Mouse (Mus musculus) kidney, embryonic 15.5 days (tissue): ENCODE data around the gene Pdia4. TPM values are rescaled to one million over a fixed set of nuclear protein-coding genes. Genes with fewer than 3 reads are reported as not detected.

Experiments used
- ATAC-seq: fragments of 200-750 bp; cut with Nextera tagmentation; replicated peaks from 2 replicates; pipeline ENCODE4 v1.8.0; 2017; ENCODE audit warnings: moderate TSS enrichment; ENCODE audit not compliant: low FRiP score
- H3K27ac ChIP-seq: fragments of 300-500 bp; sonication (generic); 2 replicates; pipeline ENCODE4 v1.5.1; 2015; ENCODE audit warnings: mild to moderate bottlenecking, inconsistent platforms
- H3K27me3 ChIP-seq: fragments of 300-500 bp; sonication (generic); 2 replicates; pipeline ENCODE4 v1.6.1; 2015; ENCODE audit warnings: inconsistent platforms
- H3K36me3 ChIP-seq: fragments of 300-500 bp; sonication (generic); 2 replicates; pipeline ENCODE4 v1.6.1; 2015; ENCODE audit warnings: inconsistent platforms
- H3K4me1 ChIP-seq: fragments of 300-500 bp; sonication (generic); 2 replicates; pipeline ENCODE4 v1.6.1; 2015; ENCODE audit warnings: inconsistent platforms
- H3K4me2 ChIP-seq: fragments of 300-500 bp; sonication (generic); 2 replicates; pipeline ENCODE4 v1.6.1; 2015; ENCODE audit warnings: moderate library complexity, mild to moderate bottlenecking, inconsistent platforms
- H3K4me3 ChIP-seq: fragments of 300-500 bp; sonication (generic); replicated peaks from 2 replicates; pipeline ENCODE4 v1.5.1; 2015; ENCODE audit warnings: mild to moderate bottlenecking, inconsistent platforms
- H3K9ac ChIP-seq: fragments of 300-500 bp; sonication (generic); 2 replicates; pipeline ENCODE4 v1.6.1; 2015; ENCODE audit warnings: mild to moderate bottlenecking, inconsistent platforms
- H3K9me3 ChIP-seq: fragments of 300-500 bp; sonication (generic); replicated peaks from 2 replicates; pipeline ENCODE4 v1.6.1; 2016; ENCODE audit warnings: inconsistent platforms
- WGBS: fragments of 180-500 bp; shearing (Covaris S2); methylation state at CpG from one replicate; pipeline ENCODE4 v1.1.7; 2015; ENCODE audit warnings: mixed read lengths; 5-methylcytosine and 5-hydroxymethylcytosine counted together
- polyA plus RNA-seq: library from polyadenylated mRNA; unstranded; fragments of >200 nt; fragmentation: Nextera tagmentation; extraction: Ambion mirVana; gene quantifications from 2 replicates; pipeline ENCODE4 v1.2.1, GENCODE M21; 2015

The Pdia4 gene
- polyA plus RNA-seq, 1 experiment from 2014 or later: 353 TPM

DNA sequence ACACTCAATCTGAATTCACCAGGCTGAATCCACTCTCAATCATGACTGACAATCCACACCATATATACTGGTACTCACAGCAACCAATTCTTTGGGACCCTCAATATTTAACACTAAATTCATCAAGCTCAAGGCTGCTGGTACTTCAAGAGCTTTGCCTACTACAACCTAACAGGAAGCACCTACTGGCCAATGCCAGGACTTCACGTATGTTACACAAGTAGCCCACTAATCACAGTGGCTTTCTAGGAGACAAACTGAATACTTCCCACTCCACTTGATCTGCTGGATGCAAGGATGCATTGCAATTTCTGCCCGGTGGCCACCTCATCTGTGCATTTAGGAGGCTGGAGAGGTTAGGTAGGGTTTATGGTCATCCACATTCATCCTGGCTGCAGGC lies 3.0 kb downstream of the Pdia4 start:
- ATAC-seq: no peak
- peaks cover 32% of the 10 kb centered on the region for H3K4me1 ChIP-seq
- no peaks in the 10 kb centered on the region for H3K27me3 ChIP-seq
- 58% methylated on average over 2 of the region's 2 CpGs for WGBS
- no peak overlapping the region for H3K9ac ChIP-seq
- H3K4me2 ChIP-seq: peak overlapping the region; percentile 76
- H3K9me3 ChIP-seq: no peaks in the 10 kb centered on the region
- peak overlapping the region; percentile 3; the same call in 1 of the 2 replicates for H3K4me3 ChIP-seq
- no peak overlapping the region for H3K27ac ChIP-seq
- peaks cover 38% of the 10 kb centered on the region for H3K36me3 ChIP-seq

DNA sequence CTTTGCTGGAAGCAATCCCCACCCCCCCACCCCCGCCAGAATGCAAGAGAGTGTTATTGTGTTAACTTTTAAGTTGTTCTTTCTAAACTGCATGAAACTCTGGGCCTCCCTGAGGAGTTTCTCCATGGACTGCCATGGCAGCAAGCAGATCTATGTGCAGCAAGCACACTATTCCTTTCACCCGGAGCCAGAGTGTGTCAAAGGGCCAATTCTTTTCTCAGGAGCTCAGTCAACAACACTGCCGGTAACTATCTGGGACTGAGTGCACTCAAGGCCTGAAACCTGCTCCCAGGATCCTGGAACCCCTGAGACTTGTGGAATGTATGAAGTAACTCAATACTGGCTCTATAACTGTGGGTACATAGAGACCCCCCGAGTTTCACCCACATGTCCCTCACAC lies 4.2 kb downstream of the Pdia4 start:
- no peaks in the 10 kb centered on the region for H3K9me3 ChIP-seq
- H3K4me2 ChIP-seq: no peak overlapping the region
- ATAC-seq: no peak
- H3K36me3 ChIP-seq: peaks cover 49% of the 10 kb centered on the region
- no peak overlapping the region for H3K27ac ChIP-seq
- peaks cover 28% of the 10 kb centered on the region for H3K4me1 ChIP-seq
- H3K27me3 ChIP-seq: no peaks in the 10 kb centered on the region
- 78% methylated on average over 4 of the region's 4 CpGs for WGBS
- H3K4me3 ChIP-seq: no peak overlapping the region
- H3K9ac ChIP-seq: no peak overlapping the region

- Histone ChIP-seq H3K9me3 (no peaks in the 10 kb centered on the region), H3K4me3 (no peak overlapping the region), H3K27me3 (no peaks in the 10 kb centered on the region), H3K9ac (no peak overlapping the region), H3K4me1 (peaks cover 25% of the 10 kb centered on the region), H3K36me3 (peaks cover 54% of the 10 kb centered on the region), H3K27ac (no peak overlapping the region), H3K4me2 (no peak overlapping the region)
- WGBS: 95% methylated on average over 5 of the region's 5 CpGs
- no peak for ATAC-seq
Observed at GRCm38 (mm10) chr6:47808545-47808944, 4.7 kb downstream of the Pdia4 start.

- H3K9me3 ChIP-seq: no peaks in the 10 kb centered on the region
- WGBS: 82% methylated on average over 2 of the region's 2 CpGs
- H3K27ac ChIP-seq: no peak overlapping the region
- H3K36me3 ChIP-seq: peaks cover 65% of the 10 kb centered on the region
- no peak for ATAC-seq
- no peaks in the 10 kb centered on the region for H3K27me3 ChIP-seq
- no peak overlapping the region for H3K4me3 ChIP-seq
- H3K9ac ChIP-seq: no peak overlapping the region
- peaks cover 25% of the 10 kb centered on the region for H3K4me1 ChIP-seq
- H3K4me2 ChIP-seq: no peak overlapping the region
Observed at GRCm38 (mm10) chr6:47807419-47807818, 5.8 kb downstream of the Pdia4 start.

GRCm38 (mm10) chr6:47805520-47805919 lies 7.7 kb downstream of the Pdia4 start:
- Histone ChIP-seq H3K4me1 (peaks cover 12% of the 10 kb centered on the region), H3K36me3 (peaks cover 83% of the 10 kb centered on the region), H3K4me2 (no peak overlapping the region), H3K9ac (no peak overlapping the region), H3K27ac (no peak overlapping the region), H3K9me3 (no peaks in the 10 kb centered on the region), H3K27me3 (no peaks in the 10 kb centered on the region), H3K4me3 (no peak overlapping the region)
- no peak for ATAC-seq
- WGBS: 66% methylated on average over 2 of the region's 2 CpGs

DNA sequence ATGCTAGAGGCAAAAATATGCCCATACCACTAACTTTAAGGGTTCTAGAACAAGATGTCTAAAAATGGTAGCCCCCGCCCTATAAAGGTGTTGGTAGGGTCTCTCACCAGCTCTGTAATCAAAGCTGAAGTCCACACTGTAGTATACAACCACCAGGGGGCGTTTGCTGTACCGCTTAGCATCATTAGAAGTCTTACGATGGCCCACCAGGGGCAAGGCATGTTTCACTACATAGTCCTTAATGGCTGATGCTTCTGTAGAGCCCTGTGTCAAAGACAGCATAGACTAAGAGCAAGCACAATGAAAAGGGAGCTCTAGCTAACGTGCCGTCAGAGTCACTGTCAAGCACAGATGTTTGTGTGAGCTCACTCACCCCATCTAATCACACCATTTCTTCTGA lies 14.2 kb downstream of the Pdia4 start:
- no peak overlapping the region for H3K4me2 ChIP-seq
- H3K4me1 ChIP-seq: no peaks in the 10 kb centered on the region
- peaks cover 96% of the 10 kb centered on the region for H3K36me3 ChIP-seq
- H3K27ac ChIP-seq: no peak overlapping the region
- no peak overlapping the region for H3K9ac ChIP-seq
- peak; percentile 63; the same call in 1 of the 2 replicates for ATAC-seq
- WGBS: 56% methylated on average over 6 of the region's 6 CpGs
- no peaks in the 10 kb centered on the region for H3K9me3 ChIP-seq
- no peak overlapping the region for H3K4me3 ChIP-seq
- no peaks in the 10 kb centered on the region for H3K27me3 ChIP-seq

DNA sequence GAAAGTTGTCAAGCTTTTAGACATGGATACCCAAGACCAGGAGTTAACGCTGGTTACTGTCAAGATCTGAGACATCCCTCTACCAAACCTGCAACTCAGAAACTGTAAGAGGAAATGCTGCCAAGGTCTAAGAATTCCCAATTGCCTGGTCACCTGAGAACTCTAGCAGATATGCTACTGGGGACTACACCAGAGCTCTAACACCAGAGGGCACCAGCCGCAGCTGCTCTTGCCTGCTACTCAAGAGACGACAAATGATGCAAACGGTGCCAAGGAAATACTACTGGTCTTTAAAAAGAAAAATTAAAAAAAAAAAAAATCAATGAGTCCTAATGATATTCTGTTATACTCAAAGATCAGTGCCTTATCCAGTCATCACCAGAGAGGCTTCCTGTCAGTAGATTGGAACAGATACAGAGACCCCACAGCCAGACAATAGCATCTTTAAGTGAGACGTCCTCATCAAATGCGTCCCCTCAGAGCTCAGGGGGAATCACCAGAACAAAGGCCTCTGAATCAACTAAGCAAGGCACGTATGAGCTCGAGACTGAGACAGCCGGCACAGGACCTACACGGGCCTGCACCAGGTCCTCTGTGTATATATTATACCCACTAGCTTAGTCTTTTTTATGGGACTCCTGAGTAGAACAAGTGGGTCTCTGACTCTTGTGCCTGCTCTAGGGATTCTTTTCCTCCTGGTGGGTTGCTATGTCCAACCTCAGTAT lies 19.0 kb downstream of the Pdia4 start:
- Histone ChIP-seq H3K4me1 (no peaks in the 10 kb centered on the region), H3K36me3 (peaks cover 48% of the 10 kb centered on the region), H3K9ac (no peak overlapping the region), H3K9me3 (no peaks in the 10 kb centered on the region), H3K4me3 (no peak overlapping the region), H3K27ac (no peak overlapping the region), H3K4me2 (no peak overlapping the region), H3K27me3 (no peaks in the 10 kb centered on the region)
- ATAC-seq: no peak
- WGBS: 74% methylated on average over 10 of the region's 10 CpGs

DNA sequence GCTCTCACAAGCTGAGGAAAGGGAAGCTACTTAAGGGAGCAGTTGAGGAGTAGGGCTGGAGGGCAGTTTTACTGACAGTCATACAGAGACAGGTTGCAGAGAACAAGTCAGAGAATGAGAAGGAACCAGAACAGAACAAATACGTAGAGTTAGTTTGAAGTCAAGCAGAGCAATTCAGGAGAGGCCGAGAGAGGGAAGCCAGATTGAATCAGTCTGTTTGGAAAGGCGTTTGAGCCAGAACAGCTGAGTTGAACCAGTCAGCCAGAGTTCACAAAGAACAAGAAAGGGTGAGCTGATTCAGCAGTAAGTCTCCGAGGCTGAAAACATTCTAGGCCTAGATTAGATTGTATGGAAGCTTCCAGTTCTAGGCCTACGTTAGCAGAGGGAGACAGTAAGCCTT lies 19.9 kb downstream of the Pdia4 start:
- Histone ChIP-seq H3K9me3 (no peaks in the 10 kb centered on the region), H3K27me3 (no peaks in the 10 kb centered on the region), H3K9ac (no peak overlapping the region), H3K4me1 (peaks cover 6% of the 10 kb centered on the region), H3K27ac (no peak overlapping the region), H3K4me2 (no peak overlapping the region), H3K4me3 (no peak overlapping the region), H3K36me3 (peaks cover 38% of the 10 kb centered on the region)
- ATAC-seq: no peak
- 58% methylated on average over 5 of the region's 5 CpGs for WGBS

GRCm38 (mm10) chr6:47792533-47792932 lies 20.7 kb downstream of the Pdia4 start:
- Histone ChIP-seq H3K27me3 (no peaks in the 10 kb centered on the region), H3K4me3 (no peak overlapping the region), H3K9ac (no peak overlapping the region), H3K4me1 (peaks cover 6% of the 10 kb centered on the region), H3K9me3 (no peaks in the 10 kb centered on the region), H3K4me2 (no peak overlapping the region), H3K27ac (no peak overlapping the region), H3K36me3 (peaks cover 31% of the 10 kb centered on the region)
- WGBS: 88% methylated on average over 2 of the region's 2 CpGs
- ATAC-seq: no peak

DNA sequence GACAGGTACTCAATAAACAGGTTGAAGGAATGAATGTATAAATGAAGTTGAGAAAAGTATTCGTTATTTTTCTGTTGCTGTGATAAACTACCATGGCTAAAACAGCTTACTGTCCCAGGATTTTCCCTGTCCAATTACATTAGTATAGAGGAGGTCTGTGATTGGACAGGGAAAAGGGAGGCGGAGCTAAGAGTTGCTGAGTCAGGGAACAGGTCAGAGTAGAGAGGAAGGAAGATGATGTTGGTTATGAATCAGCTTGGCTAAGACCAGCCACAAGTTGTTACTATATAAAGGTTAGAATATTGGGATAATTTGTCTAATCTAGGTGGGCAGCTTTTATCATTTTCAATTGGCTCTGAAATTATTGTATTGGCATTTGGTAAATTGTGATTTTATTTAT lies 22.5 kb downstream of the Pdia4 start:
- Histone ChIP-seq H3K9ac (no peak overlapping the region), H3K36me3 (peaks cover 14% of the 10 kb centered on the region), H3K27ac (no peak overlapping the region), H3K9me3 (no peaks in the 10 kb centered on the region), H3K4me3 (no peak overlapping the region), H3K27me3 (no peaks in the 10 kb centered on the region), H3K4me1 (peaks cover 6% of the 10 kb centered on the region), H3K4me2 (no peak overlapping the region)
- WGBS: 54% methylated on average over 2 of the region's 2 CpGs
- ATAC-seq: no peak

DNA sequence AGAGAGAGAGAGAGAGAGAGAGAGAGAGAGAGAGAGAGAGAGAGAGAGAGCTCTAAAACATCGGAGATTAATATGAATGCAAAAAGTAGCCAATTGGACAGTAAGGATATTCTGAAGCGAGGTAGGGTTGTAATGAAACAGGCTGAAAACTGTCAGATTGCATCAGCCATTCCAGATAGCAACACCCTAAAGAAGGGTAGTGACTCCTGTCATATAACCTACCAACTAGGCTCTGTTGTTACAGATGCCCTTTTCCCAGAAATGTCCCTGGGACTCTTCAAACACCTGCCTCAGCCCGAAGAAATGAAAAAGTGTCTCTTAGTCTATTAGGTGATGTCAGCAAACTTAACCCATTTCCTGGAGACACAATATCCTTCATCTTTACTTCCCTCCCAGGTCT lies 24.4 kb downstream of the Pdia4 start:
- WGBS: 25% methylated on average over 3 of the region's 3 CpGs
- Histone ChIP-seq H3K27ac (peak overlapping the region; percentile 97), H3K36me3 (no peaks in the 10 kb centered on the region), H3K9me3 (no peaks in the 10 kb centered on the region), H3K4me3 (peak overlapping the region; percentile 55), H3K27me3 (no peaks in the 10 kb centered on the region), H3K9ac (peak overlapping the region; percentile 66), H3K4me1 (peaks cover 6% of the 10 kb centered on the region), H3K4me2 (peak overlapping the region; percentile 59)
- no peak for ATAC-seq

- Histone ChIP-seq H3K9me3 (no peaks in the 10 kb centered on the region), H3K27ac (peak overlapping the region; percentile 97), H3K4me2 (peak overlapping the region; percentile 59), H3K36me3 (no peaks in the 10 kb centered on the region), H3K4me3 (peak overlapping the region; percentile 55), H3K27me3 (no peaks in the 10 kb centered on the region), H3K9ac (peak overlapping the region; percentile 66), H3K4me1 (peaks cover 6% of the 10 kb centered on the region)
- ATAC-seq: peak; percentile 95
- WGBS: under 1% methylated on average over 18 of the region's 18 CpGs
Observed at GRCm38 (mm10) chr6:47787941-47788736, 25.1 kb downstream of the Pdia4 start.
